Mouse (Mus musculus) CH12.LX (cell line): Measurements from ENCODE around the gene Lix1l. TPM values are rescaled to one million over a fixed set of nuclear protein-coding genes. Genes with fewer than 3 reads are reported as not detected.

ENCODE experiments used
- DNase-seq: peaks from one replicate; pipeline ENCODE4 v3.0.0-alpha.2; 2013; ENCODE audit errors: extremely low read depth
- H3K27ac ChIP-seq: 2 replicates; pipeline ENCODE4 v1.5.1; 2012; ENCODE audit warnings: low read depth, mild to moderate bottlenecking, control low read depth, moderate library complexity; ENCODE audit not compliant: insufficient read depth
- H3K27me3 ChIP-seq: replicated peaks from 2 replicates; pipeline ENCODE3; 2012; ENCODE audit warnings: inconsistent platforms
- H3K36me3 ChIP-seq, 2 experiments: replicated peaks in 1 of 2; 2 replicates each; pipeline versions ENCODE3 to v1.6.1; 2012; ENCODE audit warnings: inconsistent platforms in 1 of 2, low read length in 1 of 2, mild to moderate bottlenecking in 1 of 2, mixed read lengths in 1 of 2, moderate library complexity in 1 of 2; ENCODE audit not compliant: control insufficient read depth in 1 of 2, insufficient read depth in 1 of 2
- H3K4me1 ChIP-seq, 2 experiments: 2 replicates each; pipeline ENCODE4 v1.6.1; 2012; ENCODE audit warnings: inconsistent platforms in 1 of 2, moderate library complexity in 1 of 2; ENCODE audit not compliant: insufficient read depth in 2 of 2, control insufficient read depth in 1 of 2
- H3K4me2 ChIP-seq: 2 replicates; pipeline ENCODE4 v1.6.1; 2012; ENCODE audit warnings: low read depth, mild to moderate bottlenecking, control low read depth; ENCODE audit not compliant: poor library complexity, insufficient read depth, severe bottlenecking
- H3K4me3 ChIP-seq, 3 experiments: fragments of 150-350 bp in 1 of 3; sonication (generic) in 1 of 3; replicated peaks in 1 of 3; 2 replicates each; pipeline versions ENCODE3 to v1.5.1; 2011 to 2012; ENCODE audit warnings: low read depth in 2 of 3, low read length in 2 of 3, mild to moderate bottlenecking in 2 of 3, moderate library complexity in 2 of 3, control low read depth in 1 of 3, improper control_type of control experiment in 1 of 3, inconsistent platforms in 1 of 3, mixed read lengths in 1 of 3; ENCODE audit not compliant: poor library complexity in 1 of 3
- H3K79me2 ChIP-seq: replicated peaks from 2 replicates; pipeline ENCODE4 v1.6.1; 2012; ENCODE audit warnings: mild to moderate bottlenecking, moderate library complexity; ENCODE audit not compliant: control insufficient read depth, poor library complexity, insufficient read depth, severe bottlenecking; ENCODE audit errors: extremely low read depth
- H3K9ac ChIP-seq: 2 replicates; pipeline ENCODE4 v1.6.1; 2012; ENCODE audit warnings: low read depth, mild to moderate bottlenecking, control low read depth, moderate library complexity; ENCODE audit not compliant: insufficient read depth
- H3K9me3 ChIP-seq: replicated peaks from 2 replicates; pipeline ENCODE3; 2012; ENCODE audit warnings: low read length, inconsistent platforms, mixed read lengths
- BHLHE40 ChIP-seq: IDR thresholded peaks from 2 replicates; pipeline ENCODE4 v1.6.1; 2011; ENCODE audit warnings: mild to moderate bottlenecking, low read depth, low read length, improper control_type of control experiment
- CHD1 ChIP-seq: IDR thresholded peaks from 2 replicates; pipeline ENCODE4 v1.6.1; 2012; ENCODE audit warnings: low read depth, low read length, improper control_type of control experiment, inconsistent platforms
- CHD2 ChIP-seq: IDR thresholded peaks from 2 replicates; pipeline ENCODE4 v1.6.1; 2011; ENCODE audit warnings: low read length, improper control_type of control experiment
- CTCF ChIP-seq, 2 experiments: IDR thresholded peaks in 1 of 2; conservative IDR thresholded peaks in 1 of 2; 2 replicates each; pipeline ENCODE4 v1.5.1; 2011 to 2012; ENCODE audit warnings: low read depth in 2 of 2, low read length in 2 of 2, improper control_type of control experiment in 1 of 2, inconsistent platforms in 1 of 2, mild to moderate bottlenecking in 1 of 2, moderate library complexity in 1 of 2
- EP300 ChIP-seq: IDR thresholded peaks from 2 replicates; pipeline ENCODE4 v1.6.1; 2011; ENCODE audit warnings: low read length, improper control_type of control experiment
- ETS1 ChIP-seq: conservative IDR thresholded peaks from 2 replicates; pipeline ENCODE4 v1.6.1; 2012; ENCODE audit warnings: low read depth, mild to moderate bottlenecking, inconsistent platforms, low read length, improper control_type of control experiment, moderate library complexity
- MAFK ChIP-seq: IDR thresholded peaks from 2 replicates; pipeline ENCODE4 v1.6.1; 2011; ENCODE audit warnings: low read length, improper control_type of control experiment; ENCODE audit not compliant: insufficient replicate concordance
- MAX ChIP-seq: IDR thresholded peaks from 2 replicates; pipeline ENCODE4 v1.6.1; 2011; ENCODE audit warnings: low read length, improper control_type of control experiment
- MAZ ChIP-seq: IDR thresholded peaks from 2 replicates; pipeline ENCODE4 v1.6.1; 2012; ENCODE audit warnings: low read depth, mild to moderate bottlenecking, inconsistent platforms, low read length, improper control_type of control experiment, moderate library complexity
- MEF2A ChIP-seq: IDR thresholded peaks from 2 replicates; pipeline ENCODE4 v1.6.1; 2014; ENCODE audit warnings: low read depth, mild to moderate bottlenecking, inconsistent platforms, low read length, improper control_type of control experiment, borderline replicate concordance
- MYC ChIP-seq: IDR thresholded peaks from 2 replicates; pipeline ENCODE4 v1.6.1; 2011; ENCODE audit warnings: low read depth, mild to moderate bottlenecking, improper control_type of control experiment, low read length
- NELFE ChIP-seq: IDR thresholded peaks from 2 replicates; pipeline ENCODE4 v1.6.1; 2011; ENCODE audit warnings: low read depth, low read length, improper control_type of control experiment
- PAX5 ChIP-seq: IDR thresholded peaks from 2 replicates; pipeline ENCODE4 v1.6.1; 2012; ENCODE audit warnings: low read length, inconsistent platforms, mixed read lengths
- RAD21 ChIP-seq: IDR thresholded peaks from 2 replicates; pipeline ENCODE4 v1.6.1; 2011; ENCODE audit warnings: low read depth, mild to moderate bottlenecking, low read length, improper control_type of control experiment, moderate library complexity
- RCOR1 ChIP-seq: conservative IDR thresholded peaks from 2 replicates; pipeline ENCODE4 v1.6.1; 2012; ENCODE audit warnings: low read depth, mild to moderate bottlenecking, inconsistent platforms, low read length, improper control_type of control experiment
- SIN3A ChIP-seq: IDR thresholded peaks from 2 replicates; pipeline ENCODE4 v1.6.1; 2012; ENCODE audit warnings: low read length, improper control_type of control experiment, inconsistent platforms
- SMC3 ChIP-seq: IDR thresholded peaks from 2 replicates; pipeline ENCODE4 v1.6.1; 2011; ENCODE audit warnings: low read depth, low read length, improper control_type of control experiment
- USF2 ChIP-seq: conservative IDR thresholded peaks from 2 replicates; pipeline ENCODE4 v1.6.1; 2011; ENCODE audit warnings: low read depth, low read length, improper control_type of control experiment
- ZC3H11A ChIP-seq: IDR thresholded peaks from 2 replicates; pipeline ENCODE4 v1.6.1; 2012; ENCODE audit warnings: low read depth, mild to moderate bottlenecking, inconsistent platforms, low read length, improper control_type of control experiment
- ZKSCAN1 ChIP-seq: IDR thresholded peaks from 2 replicates; pipeline ENCODE4 v1.6.1; 2012; ENCODE audit warnings: low read depth, inconsistent platforms, low read length, improper control_type of control experiment, borderline replicate concordance
- ZMIZ1 ChIP-seq: IDR thresholded peaks from 2 replicates; pipeline ENCODE4 v1.6.1; 2012; ENCODE audit warnings: low read depth, mild to moderate bottlenecking, inconsistent platforms, low read length, improper control_type of control experiment
- ZNF384 ChIP-seq: IDR thresholded peaks from 2 replicates; pipeline ENCODE4 v1.6.1; 2012; ENCODE audit warnings: low read depth, low read length, improper control_type of control experiment, inconsistent platforms
- dilution Hi-C: fragments of 300-500 bp; cut with MboI; formaldehyde crosslinking; loops from 2 replicates; pipeline ENCODE4 v1.14.3; 2020; ENCODE audit warnings: low sequenced_read_pairs; ENCODE audit not compliant: extremely low pct_unique_long_range_greater_than_20kb, extremely low pct_ligation_motif_present
- in situ Hi-C: fragments of 300-500 bp; cut with MboI; formaldehyde crosslinking; loops from 3 replicates; pipeline ENCODE4 v1.14.3; 2019; ENCODE audit warnings: low sequenced_read_pairs, low pct_ligation_motif_present, low pct_unique_long_range_greater_than_20kb, mixed read lengths
- polyA plus RNA-seq: library from polyadenylated mRNA; unstranded; fragments of >175 nt; gene quantifications from 2 replicates; pipeline ENCODE4 v1.2.1, GENCODE M21; 2012; ENCODE audit warnings: low read depth; ENCODE audit not compliant: insufficient read length
- total RNA-seq, 2 experiments: library from RNA; depleted of rRNA; stranded (reverse); fragments of 300-350 nt in 1 of 2; fragments of >200 nt in 1 of 2; gene quantifications; 2 replicates each; pipeline ENCODE4 v1.2.3; 2012 to 2014

Gene Lix1l
- total and polyA plus RNA-seq, 3 experiments = 4.0 to 4.6 (median 4.5) TPM

DNA sequence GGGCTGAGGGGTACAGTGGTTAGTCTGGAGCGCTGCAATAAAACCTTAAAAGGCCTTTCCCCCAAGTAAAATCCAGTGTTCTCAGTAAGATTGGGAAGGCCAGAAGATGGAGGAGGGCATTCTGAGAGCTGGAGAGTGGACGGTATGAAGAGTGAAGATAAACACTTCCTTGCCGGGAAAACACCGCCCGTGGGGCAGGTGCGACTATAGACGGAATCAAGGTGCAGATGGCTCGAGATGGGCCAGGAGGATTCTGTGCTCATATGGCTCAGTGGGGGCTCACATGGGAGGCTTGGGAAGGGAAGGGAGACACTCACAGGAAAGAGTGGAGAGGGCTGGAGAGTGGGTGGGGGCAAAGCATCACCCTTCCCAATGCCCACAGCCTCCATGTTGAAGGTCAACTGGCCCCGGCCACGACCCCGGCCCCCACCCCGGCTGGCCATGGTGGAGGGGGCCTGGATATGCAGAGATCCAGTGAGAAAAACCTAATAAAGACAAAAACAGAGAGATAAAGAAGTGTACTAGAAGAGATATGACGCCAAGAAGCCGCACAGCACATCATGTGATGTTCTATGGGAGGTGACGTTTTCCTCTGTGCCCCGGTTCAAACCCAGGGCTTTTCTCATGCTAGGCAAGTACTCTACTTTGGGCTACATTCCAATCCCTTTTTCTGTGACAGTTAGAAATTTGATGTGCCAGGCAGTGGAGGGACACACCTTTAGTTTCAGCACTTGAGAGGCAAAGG is 19.0 kb upstream of the Lix1l start:
- Histone ChIP-seq H3K27ac (no peak overlapping the region), H3K79me2 (no peaks in the 10 kb centered on the region), H3K9ac (no peak overlapping the region), H3K27me3 (no peaks in the 10 kb centered on the region), H3K4me1 (peaks cover 5 to 29% of the 10 kb centered on the region in 2 experiments), H3K4me2 (no peak overlapping the region), H3K36me3 (peaks cover 0 to 8% of the 10 kb centered on the region in 2 experiments), H3K4me3 (no peak overlapping the region), H3K9me3 (no peaks in the 10 kb centered on the region)
- in situ Hi-C loops = loop anchor here (5.0 kb wide), 1 partner anchor 40 kb away; no protein-coding TSS in a partner anchor
- TF ChIP-seq BHLHE40 = no peak
- no peak for TF ChIP-seq SIN3A
- no peak for TF ChIP-seq MAZ
- no peak for TF ChIP-seq RAD21
- TF ChIP-seq ZKSCAN1 = no peak
- TF ChIP-seq NELFE = no peak
- no peak for TF ChIP-seq MEF2A
- TF ChIP-seq MAX = no peak
- no peak for TF ChIP-seq MYC
- TF ChIP-seq CHD1 = no peak
- TF ChIP-seq RCOR1 = no peak
- no peak for TF ChIP-seq ZNF384
- TF ChIP-seq ETS1 = no peak
- TF ChIP-seq PAX5 = no peak
- no peak for TF ChIP-seq ZMIZ1
- no peak for TF ChIP-seq EP300
- no peak for TF ChIP-seq USF2
- dilution Hi-C loops = no loop called here
- DNase-seq = no peak

DNA sequence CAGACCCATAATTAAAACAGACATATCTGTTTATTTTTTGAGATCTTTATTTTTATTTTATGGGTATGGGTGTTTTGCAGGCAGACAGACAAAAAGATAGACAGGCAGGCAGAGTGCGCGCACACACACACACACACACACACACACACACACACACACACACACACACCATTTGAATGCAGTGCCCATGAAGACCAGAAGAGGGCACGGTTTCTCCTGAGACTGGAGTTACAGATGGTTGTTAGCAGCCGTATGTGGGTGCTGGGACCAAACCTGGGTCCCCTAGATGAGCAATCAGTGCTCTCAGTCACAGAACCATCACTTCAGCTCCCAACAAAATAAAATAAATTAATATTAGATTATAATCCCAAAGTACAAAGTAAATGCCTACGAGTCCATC is 17.6 kb upstream of the Lix1l start:
- Histone ChIP-seq H3K9me3 (peaks cover 3% of the 10 kb centered on the region), H3K4me3 (no peak overlapping the region), H3K27me3 (no peaks in the 10 kb centered on the region), H3K27ac (no peak overlapping the region), H3K36me3 (peaks cover 0 to 8% of the 10 kb centered on the region in 2 experiments), H3K79me2 (no peaks in the 10 kb centered on the region), H3K9ac (no peak overlapping the region), H3K4me1 (peaks cover 5 to 19% of the 10 kb centered on the region in 2 experiments), H3K4me2 (no peak overlapping the region)
- in situ Hi-C loops = loop anchor here (5.0 kb wide), 1 partner anchor 41 kb away; no protein-coding TSS in a partner anchor
- no peak for DNase-seq
- dilution Hi-C loops = no loop called here
- no peak for TF ChIP-seq CHD2
- no peak for TF ChIP-seq BHLHE40
- peak in 1 of 2 experiments; percentile 24; a peak in 1 of 4 replicates for TF ChIP-seq CTCF (conservative IDR thresholded peaks at IDR 0.05 in 1 of 2, IDR thresholded peaks at IDR 0.05 in 1 of 2; ENCODE audit: low read depth in 2 of 2, low read length in 2 of 2)
- no peak for TF ChIP-seq SMC3
- no peak for TF ChIP-seq MAFK
- TF ChIP-seq ZC3H11A = no peak
